Comparison of ENCODE assay signal across 14 mouse cellular contexts in genomic region chr7:108185237-108185636, GRCm38 (mm10). TPM values are rescaled to one million over a fixed set of nuclear protein-coding genes. Genes with fewer than 3 reads are reported as not detected.
"Had no signal": no experiment of that assay in that cellular context is flagged by ENCODE, and none has a peak within 500 bp of the region (broad histone marks: within the 10 kb centered on the region; RNA-seq: fewer than 3 reads in every experiment).

No protein-coding gene starts in this region.

RNA-seq across cellular contexts. Expression of gene Olfr486, which starts 12.7 kb away (rescaled TPM):
- total RNA-seq: neutrophil, adult 5-6 weeks had no signal
- polyA plus RNA-seq: neural tube, embryonic 12.5 days; neural tube, embryonic 13.5 days; neural tube, embryonic 14.5 days; neural tube, embryonic 15.5 days; small intestine, adult 2 months; spleen, adult 2 months; stomach, embryonic 14.5 days; stomach, embryonic 15.5 days; stomach, embryonic 16.5 days; stomach, postnatal 0 days; thymus, adult 2 months; thymus, postnatal 0 days; urinary bladder, adult 2 months had no signal

RNA-seq across cellular contexts. Expression of gene Olfr485, which starts 25.6 kb away (rescaled TPM):
- total RNA-seq: neutrophil, adult 5-6 weeks had no signal
- polyA plus RNA-seq: neural tube, embryonic 12.5 days; neural tube, embryonic 13.5 days; neural tube, embryonic 14.5 days; neural tube, embryonic 15.5 days; small intestine, adult 2 months; spleen, adult 2 months; stomach, embryonic 14.5 days; stomach, embryonic 15.5 days; stomach, embryonic 16.5 days; stomach, postnatal 0 days; thymus, adult 2 months; thymus, postnatal 0 days; urinary bladder, adult 2 months had no signal

RNA-seq across cellular contexts. Expression of gene Olfr487, which starts 29.2 kb away (rescaled TPM):
- total RNA-seq: neutrophil, adult 5-6 weeks had no signal
- polyA plus RNA-seq: neural tube, embryonic 12.5 days; neural tube, embryonic 13.5 days; neural tube, embryonic 14.5 days; neural tube, embryonic 15.5 days; small intestine, adult 2 months; spleen, adult 2 months; stomach, embryonic 14.5 days; stomach, embryonic 15.5 days; stomach, embryonic 16.5 days; stomach, postnatal 0 days; thymus, adult 2 months; thymus, postnatal 0 days; urinary bladder, adult 2 months had no signal

RNA-seq across cellular contexts. Expression of gene Olfr484, which starts 58.0 kb away (rescaled TPM):
- total RNA-seq: neutrophil, adult 5-6 weeks had no signal
- polyA plus RNA-seq: neural tube, embryonic 12.5 days; neural tube, embryonic 13.5 days; neural tube, embryonic 14.5 days; neural tube, embryonic 15.5 days; small intestine, adult 2 months; spleen, adult 2 months; stomach, embryonic 14.5 days; stomach, embryonic 15.5 days; stomach, embryonic 16.5 days; stomach, postnatal 0 days; thymus, adult 2 months; thymus, postnatal 0 days; urinary bladder, adult 2 months had no signal
